Mouse (Mus musculus): ENCODE data around the gene Phyhd1.

DNA sequence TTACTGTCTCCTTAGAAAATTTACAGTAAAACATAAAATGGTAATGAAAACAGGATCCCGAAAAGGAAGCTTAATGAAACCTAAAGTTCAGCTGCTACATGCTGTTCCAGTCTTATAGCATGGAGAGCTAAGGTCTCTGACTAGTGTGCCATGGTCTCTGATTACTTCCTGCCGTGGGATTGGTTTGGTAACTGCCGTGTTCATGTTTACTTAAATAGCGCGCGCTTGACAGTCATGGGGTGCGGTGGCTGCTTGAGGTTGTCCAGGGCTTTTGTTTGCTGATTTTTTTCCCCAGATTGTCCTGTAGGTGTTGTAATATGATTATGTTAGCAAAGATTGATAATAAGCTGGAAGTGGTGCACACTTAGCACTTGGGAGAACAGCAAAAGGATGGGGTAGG is 40.1 kb downstream of the Phyhd1 start:
- TF ChIP-seq CTCF (IDR thresholded peaks at IDR 0.05; ENCODE audit: low read depth) (no peak), EP300 (optimal IDR thresholded peaks at IDR 0.05) (no peak)
